ENCODE assay signal across 8 mouse cellular contexts in genomic region chr16:15052924-15053793, GRCm38 (mm10).
DNase-seq lines count a peak whose midpoint lies in the region; ATAC-seq lines count a peak whose summit lies in the region.

No protein-coding gene starts in this region.

- H3K27ac ChIP-seq in midbrain, embryonic 10.5 days (replicated peaks), result peak overlapping the region; percentile 80
- peak overlapping the region; percentile 24; the same call in 1 of the 2 replicates for H3K27ac ChIP-seq in stomach, embryonic 14.5 days (ENCODE audit: low read length)

- peaks cover 50% of the 10 kb centered on the region for H3K4me1 ChIP-seq in midbrain, embryonic 10.5 days
- peaks cover 13% of the 10 kb centered on the region; the same call in 1 of the 2 replicates for H3K4me1 ChIP-seq in stomach, embryonic 14.5 days (ENCODE audit: control insufficient read depth, insufficient read depth, low read length)

- WGBS in midbrain, embryonic 10.5 days, result 1% methylated on average over 16 of the region's 16 CpGs
- 3% methylated on average over 16 of the region's 16 CpGs for WGBS in stomach, embryonic 14.5 days

- no peaks in the 10 kb centered on the region for H3K36me3 ChIP-seq in midbrain, embryonic 10.5 days
- no peaks in the 10 kb centered on the region for H3K36me3 ChIP-seq in stomach, embryonic 14.5 days (ENCODE audit: control insufficient read depth, insufficient read depth, low read length)

- peak; percentile 90 for ATAC-seq in stomach, embryonic 14.5 days (ENCODE audit: insufficient number of reproducible peaks, insufficient read depth, low FRiP score, low read depth)

- H3K4me2 ChIP-seq in stomach, embryonic 14.5 days (replicated peaks; ENCODE audit: low read depth, low read length), result peak overlapping the region; percentile 8; the same call in 1 of the 2 replicates

- no peaks in the 10 kb centered on the region for H3K9me3 ChIP-seq in midbrain, embryonic 10.5 days (replicated peaks)
- no peaks in the 10 kb centered on the region for H3K9me3 ChIP-seq in stomach, embryonic 14.5 days (ENCODE audit: control insufficient read depth, low read depth, low read length)

- no peak overlapping the region for H3K9ac ChIP-seq in stomach, embryonic 14.5 days (replicated peaks; ENCODE audit: low read depth, low read length)

- H3K4me3 ChIP-seq in midbrain, embryonic 10.5 days, result peak overlapping the region; percentile 34
- H3K4me3 ChIP-seq in stomach, embryonic 14.5 days (ENCODE audit: low read depth, low read length), result no peak overlapping the region

- peak; percentile 14 for DNase-seq in WW6 (ENCODE audit: low read depth, low spot score)
- peak; percentile 85 for DNase-seq in embryo, embryonic 11.5 days (ENCODE audit: low read depth, low spot score)
- peak; percentile 73 for DNase-seq in gastrocnemius, postnatal 25 days
- DNase-seq in hindlimb bud, embryonic 11.5 days (ENCODE audit: extremely low spot score, low read depth, low spot score), result peak; percentile 89
- peak; percentile 24 to 50 for DNase-seq in left cerebral cortex, adult 18-20 months (ENCODE audit: low spot score in 2 of 2)
- peak; percentile 74 for DNase-seq in midbrain, embryonic 10.5 days (ENCODE audit: low spot score)
- no peak for DNase-seq in thymus, adult 18-20 months

- H3K27me3 ChIP-seq in midbrain, embryonic 10.5 days (ENCODE audit: low read depth, poor library complexity, severe bottlenecking), result peaks cover 4% of the 10 kb centered on the region; the same call in 1 of the 2 replicates
- no peaks in the 10 kb centered on the region for H3K27me3 ChIP-seq in stomach, embryonic 14.5 days (ENCODE audit: control insufficient read depth, insufficient read depth, low read length)

Comparison
In these comparisons a context has a peak if more than half of its experiments do, and no peak if none do; other contexts are left out.
1. DNase-seq: peak in WW6 (single experiment), embryo, embryonic 11.5 days (single experiment), gastrocnemius, postnatal 25 days (single experiment), hindlimb bud, embryonic 11.5 days (single experiment), left cerebral cortex, adult 18-20 months (2 of 2) and midbrain, embryonic 10.5 days (single experiment); none in thymus, adult 18-20 months (0 of 2).